Mouse (Mus musculus): Measurements from ENCODE around the gene Nt5c2. TPM values are rescaled to one million over a fixed set of nuclear protein-coding genes. Genes with fewer than 3 reads are reported as not detected.

Nt5c2 gene
- polyA plus RNA-seq, 1 experiment from 2014 or later, result 93.8 TPM

- Histone ChIP-seq H3K27ac (no peak overlapping the region), H3K4me3 (replicated peaks; ENCODE audit: low read length) (no peak overlapping the region), H3K27me3 (ENCODE audit: control insufficient read depth, insufficient read depth, low read length) (no peaks in the 10 kb centered on the region), H3K9me3 (ENCODE audit: control insufficient read depth, low read length) (no peaks in the 10 kb centered on the region), H3K4me1 (replicated peaks; ENCODE audit: control insufficient read depth, insufficient read depth, low read length) (no peaks in the 10 kb centered on the region), H3K9ac (no peak overlapping the region), H3K4me2 (replicated peaks) (no peak overlapping the region), H3K36me3 (replicated peaks; ENCODE audit: control insufficient read depth, insufficient read depth) (peaks cover 26% of the 10 kb centered on the region)
- WGBS, result 58% methylated on average over 5 of the region's 5 CpGs
- DNase-seq (ENCODE audit: low spot score), result no peak
- ATAC-seq (ENCODE audit: low FRiP score), result no peak
Observed at GRCm38 (mm10) chr19:46899306-46899705, 115.6 kb downstream of the Nt5c2 start.

- DNase-seq (ENCODE audit: low spot score), result no peak
- no peak overlapping the region for H3K9ac ChIP-seq
- no peak for ATAC-seq (ENCODE audit: low FRiP score)
- no peak overlapping the region for H3K4me3 ChIP-seq (replicated peaks; ENCODE audit: low read length)
- H3K4me1 ChIP-seq (replicated peaks; ENCODE audit: control insufficient read depth, insufficient read depth, low read length), result no peaks in the 10 kb centered on the region
- H3K36me3 ChIP-seq (replicated peaks; ENCODE audit: control insufficient read depth, insufficient read depth), result peaks cover 34% of the 10 kb centered on the region
- no peak overlapping the region for H3K4me2 ChIP-seq (replicated peaks)
- no peaks in the 10 kb centered on the region for H3K27me3 ChIP-seq (ENCODE audit: control insufficient read depth, insufficient read depth, low read length)
- no peak overlapping the region for H3K27ac ChIP-seq
- 93% methylated on average over 5 of the region's 5 CpGs for WGBS
- H3K9me3 ChIP-seq (ENCODE audit: control insufficient read depth, low read length), result no peaks in the 10 kb centered on the region
Observed at GRCm38 (mm10) chr19:46898222-46898621, 116.7 kb downstream of the Nt5c2 start.

- peaks cover 43% of the 10 kb centered on the region for H3K36me3 ChIP-seq (replicated peaks; ENCODE audit: control insufficient read depth, insufficient read depth)
- H3K4me1 ChIP-seq (replicated peaks; ENCODE audit: control insufficient read depth, insufficient read depth, low read length), result no peaks in the 10 kb centered on the region
- no peak for DNase-seq (ENCODE audit: low spot score)
- no peak overlapping the region for H3K9ac ChIP-seq
- ATAC-seq (ENCODE audit: low FRiP score), result no peak
- H3K9me3 ChIP-seq (ENCODE audit: control insufficient read depth, low read length), result no peaks in the 10 kb centered on the region
- H3K4me3 ChIP-seq (replicated peaks; ENCODE audit: low read length), result no peak overlapping the region
- no peak overlapping the region for H3K4me2 ChIP-seq (replicated peaks)
- H3K27ac ChIP-seq, result no peak overlapping the region
- WGBS, result 86% methylated on average over 3 of the region's 3 CpGs
- H3K27me3 ChIP-seq (ENCODE audit: control insufficient read depth, insufficient read depth, low read length), result no peaks in the 10 kb centered on the region
Observed at GRCm38 (mm10) chr19:46897135-46897534, 117.8 kb downstream of the Nt5c2 start.

- peaks cover 78% of the 10 kb centered on the region for H3K36me3 ChIP-seq (replicated peaks; ENCODE audit: control insufficient read depth, insufficient read depth)
- H3K27ac ChIP-seq, result no peak overlapping the region
- no peak for ATAC-seq (ENCODE audit: low FRiP score)
- H3K27me3 ChIP-seq (ENCODE audit: control insufficient read depth, insufficient read depth, low read length), result no peaks in the 10 kb centered on the region
- no peaks in the 10 kb centered on the region for H3K4me1 ChIP-seq (replicated peaks; ENCODE audit: control insufficient read depth, insufficient read depth, low read length)
- 89% methylated on average over 7 of the region's 7 CpGs for WGBS
- H3K4me3 ChIP-seq (replicated peaks; ENCODE audit: low read length), result no peak overlapping the region
- no peak overlapping the region for H3K9ac ChIP-seq
- no peak for DNase-seq (ENCODE audit: low spot score)
- no peaks in the 10 kb centered on the region for H3K9me3 ChIP-seq (ENCODE audit: control insufficient read depth, low read length)
- no peak overlapping the region for H3K4me2 ChIP-seq (replicated peaks)
Observed at GRCm38 (mm10) chr19:46893484-46893883, 121.5 kb downstream of the Nt5c2 start.

- Histone ChIP-seq H3K36me3 (replicated peaks; ENCODE audit: control insufficient read depth, insufficient read depth) (peaks cover 78% of the 10 kb centered on the region), H3K4me1 (replicated peaks; ENCODE audit: control insufficient read depth, insufficient read depth, low read length) (no peaks in the 10 kb centered on the region), H3K9me3 (ENCODE audit: control insufficient read depth, low read length) (no peaks in the 10 kb centered on the region), H3K4me3 (replicated peaks; ENCODE audit: low read length) (no peak overlapping the region), H3K4me2 (replicated peaks) (no peak overlapping the region), H3K27ac (no peak overlapping the region), H3K9ac (no peak overlapping the region), H3K27me3 (ENCODE audit: control insufficient read depth, insufficient read depth, low read length) (no peaks in the 10 kb centered on the region)
- WGBS, result 90% methylated on average over 3 of the region's 3 CpGs
- ATAC-seq (ENCODE audit: low FRiP score) (no peak), DNase-seq (ENCODE audit: low spot score) (no peak)
Observed at GRCm38 (mm10) chr19:46892856-46893255, 122.1 kb downstream of the Nt5c2 start.

- ATAC-seq (ENCODE audit: low FRiP score) (no peak), DNase-seq (ENCODE audit: low spot score) (no peak)
- no peak overlapping the region for H3K4me3 ChIP-seq (replicated peaks; ENCODE audit: low read length)
- H3K27me3 ChIP-seq (ENCODE audit: control insufficient read depth, insufficient read depth, low read length), result no peaks in the 10 kb centered on the region
- H3K36me3 ChIP-seq (replicated peaks; ENCODE audit: control insufficient read depth, insufficient read depth), result peaks cover 85% of the 10 kb centered on the region
- no peak overlapping the region for H3K4me2 ChIP-seq (replicated peaks)
- no peaks in the 10 kb centered on the region for H3K4me1 ChIP-seq (replicated peaks; ENCODE audit: control insufficient read depth, insufficient read depth, low read length)
- WGBS, result 97% methylated on average over 8 of the region's 8 CpGs
- no peak overlapping the region for H3K27ac ChIP-seq
- H3K9me3 ChIP-seq (ENCODE audit: control insufficient read depth, low read length), result no peaks in the 10 kb centered on the region
- H3K9ac ChIP-seq, result no peak overlapping the region
Observed at GRCm38 (mm10) chr19:46890657-46891056, 124.3 kb downstream of the Nt5c2 start.

- H3K27me3 ChIP-seq (ENCODE audit: control insufficient read depth, insufficient read depth, low read length), result no peaks in the 10 kb centered on the region
Observed at GRCm38 (mm10) chr19:46889666-46890065, 125.3 kb downstream of the Nt5c2 start.

GRCm38 (mm10) chr19:46887811-46888527 lies 127.0 kb downstream of the Nt5c2 start:
- Histone ChIP-seq H3K4me3 (replicated peaks; ENCODE audit: low read length) (no peak overlapping the region), H3K36me3 (replicated peaks; ENCODE audit: control insufficient read depth, insufficient read depth) (peaks cover 99% of the 10 kb centered on the region), H3K9me3 (ENCODE audit: control insufficient read depth, low read length) (no peaks in the 10 kb centered on the region), H3K27ac (no peak overlapping the region), H3K4me2 (replicated peaks) (no peak overlapping the region), H3K9ac (no peak overlapping the region), H3K27me3 (ENCODE audit: control insufficient read depth, insufficient read depth, low read length) (no peaks in the 10 kb centered on the region), H3K4me1 (replicated peaks; ENCODE audit: control insufficient read depth, insufficient read depth, low read length) (no peaks in the 10 kb centered on the region)
- WGBS, result 87% methylated on average over 14 of the region's 14 CpGs
- no peak for ATAC-seq (ENCODE audit: low FRiP score)
- DNase-seq (ENCODE audit: low spot score), result no peak

More at GRCm38 (mm10) chr19:46889666-46890065, 125.3 kb downstream of the Nt5c2 start:
- Histone ChIP-seq H3K4me3 (replicated peaks; ENCODE audit: low read length) (no peak overlapping the region), H3K4me2 (replicated peaks) (no peak overlapping the region), H3K36me3 (replicated peaks; ENCODE audit: control insufficient read depth, insufficient read depth) (peaks cover 95% of the 10 kb centered on the region), H3K4me1 (replicated peaks; ENCODE audit: control insufficient read depth, insufficient read depth, low read length) (no peaks in the 10 kb centered on the region), H3K9ac (no peak overlapping the region), H3K27ac (no peak overlapping the region), H3K9me3 (ENCODE audit: control insufficient read depth, low read length) (no peaks in the 10 kb centered on the region)
- DNase-seq (ENCODE audit: low spot score) (no peak), ATAC-seq (ENCODE audit: low FRiP score) (no peak)
- WGBS, result 90% methylated on average over 8 of the region's 8 CpGs

- no peak overlapping the region for H3K27ac ChIP-seq
- no peaks in the 10 kb centered on the region for H3K4me1 ChIP-seq (replicated peaks; ENCODE audit: control insufficient read depth, insufficient read depth, low read length)
- no peak overlapping the region for H3K4me3 ChIP-seq (replicated peaks; ENCODE audit: low read length)
- 87% methylated on average over 7 of the region's 7 CpGs for WGBS
- ATAC-seq (ENCODE audit: low FRiP score), result no peak
- no peak for DNase-seq (ENCODE audit: low spot score)
- no peak overlapping the region for H3K4me2 ChIP-seq (replicated peaks)
- peaks cover 99% of the 10 kb centered on the region for H3K36me3 ChIP-seq (replicated peaks; ENCODE audit: control insufficient read depth, insufficient read depth)
- no peaks in the 10 kb centered on the region for H3K27me3 ChIP-seq (ENCODE audit: control insufficient read depth, insufficient read depth, low read length)
- no peaks in the 10 kb centered on the region for H3K9me3 ChIP-seq (ENCODE audit: control insufficient read depth, low read length)
- H3K9ac ChIP-seq, result no peak overlapping the region
Observed at GRCm38 (mm10) chr19:46886826-46887225, 128.1 kb downstream of the Nt5c2 start.

GRCm38 (mm10) chr19:46885365-46885764 lies 129.6 kb downstream of the Nt5c2 start:
- 89% methylated on average over 4 of the region's 4 CpGs for WGBS
- H3K4me3 ChIP-seq (replicated peaks; ENCODE audit: low read length), result no peak overlapping the region
- no peaks in the 10 kb centered on the region for H3K27me3 ChIP-seq (ENCODE audit: control insufficient read depth, insufficient read depth, low read length)
- H3K4me2 ChIP-seq (replicated peaks), result no peak overlapping the region
- peaks cover 91% of the 10 kb centered on the region for H3K36me3 ChIP-seq (replicated peaks; ENCODE audit: control insufficient read depth, insufficient read depth)
- H3K4me1 ChIP-seq (replicated peaks; ENCODE audit: control insufficient read depth, insufficient read depth, low read length), result no peaks in the 10 kb centered on the region
- H3K27ac ChIP-seq, result no peak overlapping the region
- DNase-seq (ENCODE audit: low spot score) (no peak), ATAC-seq (ENCODE audit: low FRiP score) (no peak)
- no peaks in the 10 kb centered on the region for H3K9me3 ChIP-seq (ENCODE audit: control insufficient read depth, low read length)
- no peak overlapping the region for H3K9ac ChIP-seq
